Mouse (Mus musculus): Measurements from ENCODE around the gene Fancc. TPM values are rescaled to one million over a fixed set of nuclear protein-coding genes. Genes with fewer than 3 reads are reported as not detected.
A peak's percentile ranks its signal among the peaks of the same experiment; 100 is the strongest.

Fancc gene
- total and polyA plus RNA-seq, 2 experiments from 2014 or later = 8.5 to 39.5 TPM

- Histone ChIP-seq H3K4me2 (ENCODE audit: low read depth, low read length) (no peak overlapping the region), H3K27ac (ENCODE audit: low read depth) (no peak overlapping the region)
Measured at GRCm38 (mm10) chr13:63326015-63326414, 171.1 kb downstream of the Fancc start.

GRCm38 (mm10) chr13:63324978-63325848, 171.9 kb downstream of the Fancc start:
- H3K9me3 ChIP-seq (replicated peaks; ENCODE audit: control insufficient read depth, low read length) = no peaks in the 10 kb centered on the region
- no peak overlapping the region for H3K9ac ChIP-seq (replicated peaks; ENCODE audit: low read depth, low read length)
- H3K36me3 ChIP-seq (replicated peaks; ENCODE audit: control insufficient read depth, insufficient read depth, low read length) = no peaks in the 10 kb centered on the region
- ATAC-seq (ENCODE audit: insufficient read depth, low read depth) = peak; percentile 45; the same call in 1 of the 2 replicates
- H3K4me2 ChIP-seq (ENCODE audit: low read depth, low read length) = no peak overlapping the region
- no peak for TF ChIP-seq CTCF (IDR thresholded peaks at IDR 0.05; ENCODE audit: low read depth)
- no peak for TF ChIP-seq EP300 (IDR thresholded peaks at IDR 0.05; ENCODE audit: low read depth)
- H3K27me3 ChIP-seq (ENCODE audit: control insufficient read depth, insufficient read depth, low read length) = no peaks in the 10 kb centered on the region
- no peaks in the 10 kb centered on the region for H3K4me1 ChIP-seq (ENCODE audit: control insufficient read depth, insufficient read depth)
- H3K27ac ChIP-seq (ENCODE audit: low read depth) = peak overlapping the region; percentile 63
- DNase-seq (ENCODE audit: low spot score) = no peak
- 57% methylated on average over 10 of the region's 10 CpGs for WGBS
- no peak overlapping the region for H3K4me3 ChIP-seq (ENCODE audit: low read depth, low read length)

More at GRCm38 (mm10) chr13:63326015-63326414, 171.1 kb downstream of the Fancc start:
- H3K4me1 ChIP-seq (ENCODE audit: control insufficient read depth, insufficient read depth) = no peaks in the 10 kb centered on the region
- TF ChIP-seq CTCF (IDR thresholded peaks at IDR 0.05; ENCODE audit: low read depth) (no peak), EP300 (IDR thresholded peaks at IDR 0.05; ENCODE audit: low read depth) (no peak)
- ATAC-seq (ENCODE audit: insufficient read depth, low read depth) = no peak
- DNase-seq (ENCODE audit: low spot score) = no peak
- H3K27me3 ChIP-seq (ENCODE audit: control insufficient read depth, insufficient read depth, low read length) = no peaks in the 10 kb centered on the region
- H3K36me3 ChIP-seq (replicated peaks; ENCODE audit: control insufficient read depth, insufficient read depth, low read length) = no peaks in the 10 kb centered on the region
- H3K4me3 ChIP-seq (ENCODE audit: low read depth, low read length) = no peak overlapping the region
- no peaks in the 10 kb centered on the region for H3K9me3 ChIP-seq (replicated peaks; ENCODE audit: control insufficient read depth, low read length)
- 76% methylated on average over 2 of the region's 2 CpGs for WGBS
- H3K9ac ChIP-seq (replicated peaks; ENCODE audit: low read depth, low read length) = no peak overlapping the region

GRCm38 (mm10) chr13:63324311-63324710, 172.8 kb downstream of the Fancc start:
- Histone ChIP-seq H3K27ac (ENCODE audit: low read depth) (0 out of 2 replicates have a peak overlapping the region, but pooled peaks have one; percentile 63), H3K9ac (replicated peaks; ENCODE audit: low read depth, low read length) (no peak overlapping the region), H3K27me3 (ENCODE audit: control insufficient read depth, insufficient read depth, low read length) (no peaks in the 10 kb centered on the region), H3K4me3 (ENCODE audit: low read depth, low read length) (no peak overlapping the region), H3K4me2 (ENCODE audit: low read depth, low read length) (no peak overlapping the region), H3K4me1 (ENCODE audit: control insufficient read depth, insufficient read depth) (no peaks in the 10 kb centered on the region), H3K36me3 (replicated peaks; ENCODE audit: control insufficient read depth, insufficient read depth, low read length) (no peaks in the 10 kb centered on the region), H3K9me3 (replicated peaks; ENCODE audit: control insufficient read depth, low read length) (no peaks in the 10 kb centered on the region)
- no peak for DNase-seq (ENCODE audit: low spot score)
- no peak for ATAC-seq (ENCODE audit: insufficient read depth, low read depth)
- no peak for TF ChIP-seq CTCF (IDR thresholded peaks at IDR 0.05; ENCODE audit: low read depth)
- TF ChIP-seq EP300 (IDR thresholded peaks at IDR 0.05; ENCODE audit: low read depth) = no peak
- 63% methylated on average over 3 of the region's 3 CpGs for WGBS

GRCm38 (mm10) chr13:63323286-63324075, 173.6 kb downstream of the Fancc start:
- no peak for DNase-seq (ENCODE audit: low spot score)
- peak overlapping the region; percentile 63; the same call in 1 of the 2 replicates for H3K27ac ChIP-seq (ENCODE audit: low read depth)
- H3K27me3 ChIP-seq (ENCODE audit: control insufficient read depth, insufficient read depth, low read length) = no peaks in the 10 kb centered on the region
- WGBS = 56% methylated on average over 9 of the region's 9 CpGs
- TF ChIP-seq EP300 (IDR thresholded peaks at IDR 0.05; ENCODE audit: low read depth) (no peak), CTCF (IDR thresholded peaks at IDR 0.05; ENCODE audit: low read depth) (no peak)
- no peaks in the 10 kb centered on the region for H3K4me1 ChIP-seq (ENCODE audit: control insufficient read depth, insufficient read depth)
- no peak overlapping the region for H3K4me2 ChIP-seq (ENCODE audit: low read depth, low read length)
- no peak overlapping the region for H3K9ac ChIP-seq (replicated peaks; ENCODE audit: low read depth, low read length)
- ATAC-seq (ENCODE audit: insufficient read depth, low read depth) = 0 out of 2 replicates have a peak, but pooled peaks have one; percentile 18
- H3K4me3 ChIP-seq (ENCODE audit: low read depth, low read length) = no peak overlapping the region
- H3K36me3 ChIP-seq (replicated peaks; ENCODE audit: control insufficient read depth, insufficient read depth, low read length) = no peaks in the 10 kb centered on the region
- H3K9me3 ChIP-seq (replicated peaks; ENCODE audit: control insufficient read depth, low read length) = no peaks in the 10 kb centered on the region

- no peaks in the 10 kb centered on the region for H3K27me3 ChIP-seq (ENCODE audit: control insufficient read depth, insufficient read depth, low read length)
- no peaks in the 10 kb centered on the region for H3K36me3 ChIP-seq (replicated peaks; ENCODE audit: control insufficient read depth, insufficient read depth, low read length)
- no peak overlapping the region for H3K4me3 ChIP-seq (ENCODE audit: low read depth, low read length)
- TF ChIP-seq CTCF (IDR thresholded peaks at IDR 0.05; ENCODE audit: low read depth) (no peak), EP300 (IDR thresholded peaks at IDR 0.05; ENCODE audit: low read depth) (no peak)
- WGBS = 79% methylated on average over 6 of the region's 6 CpGs
- H3K9ac ChIP-seq (replicated peaks; ENCODE audit: low read depth, low read length) = no peak overlapping the region
- H3K27ac ChIP-seq (ENCODE audit: low read depth) = peak overlapping the region; percentile 5; the same call in 1 of the 2 replicates
- no peaks in the 10 kb centered on the region for H3K9me3 ChIP-seq (replicated peaks; ENCODE audit: control insufficient read depth, low read length)
- DNase-seq (ENCODE audit: low spot score) (no peak), ATAC-seq (ENCODE audit: insufficient read depth, low read depth) (no peak)
- no peaks in the 10 kb centered on the region for H3K4me1 ChIP-seq (ENCODE audit: control insufficient read depth, insufficient read depth)
- H3K4me2 ChIP-seq (ENCODE audit: low read depth, low read length) = no peak overlapping the region
Measured at GRCm38 (mm10) chr13:63322756-63323155, 174.3 kb downstream of the Fancc start.
